Mouse (Mus musculus): ENCODE measurements around the gene Lhx5. TPM values are rescaled to one million over a fixed set of nuclear protein-coding genes. Genes with fewer than 3 reads are reported as not detected.

Gene Lhx5
- polyA plus RNA-seq, 1 experiment from 2014 or later: not detected

DNA sequence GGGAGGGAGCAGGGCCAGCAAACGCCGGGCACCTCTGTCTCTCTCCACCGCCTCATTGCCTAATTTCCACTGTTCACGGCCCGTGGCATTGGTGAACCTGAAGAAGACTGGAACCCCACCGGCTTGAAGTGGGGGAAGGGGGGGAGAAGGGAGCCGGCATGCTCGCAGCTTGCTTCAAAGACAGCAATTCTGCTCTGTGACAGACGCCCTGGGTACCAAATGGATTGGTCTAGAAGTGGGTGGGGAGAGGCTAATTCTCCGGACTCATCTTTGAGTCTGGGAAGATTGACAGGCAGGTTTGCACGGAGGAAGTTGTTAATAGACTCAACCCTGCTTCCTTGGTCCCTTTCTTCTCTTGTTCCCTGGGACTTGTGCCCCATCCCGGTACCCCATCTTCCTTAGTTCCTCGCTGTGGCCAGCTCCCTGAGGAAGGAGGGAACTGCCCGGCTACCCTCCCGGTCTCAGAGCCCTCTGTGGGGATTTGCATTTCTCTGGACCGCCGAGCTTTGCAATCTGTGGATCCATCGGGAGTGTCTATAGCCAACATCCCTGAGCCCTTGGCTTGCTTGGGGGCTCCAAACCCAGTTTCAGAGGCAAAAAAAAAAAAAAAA, 5.5 kb downstream of the Lhx5 start:
- under 1% methylated on average over 18 of the region's 18 CpGs for WGBS (ENCODE audit: insufficient replicate concordance)
- no peak for ATAC-seq (ENCODE audit: low read depth)
- peaks cover 90% of the 10 kb centered on the region for H3K27me3 ChIP-seq (ENCODE audit: control insufficient read depth, insufficient read depth, low read depth, low read length)

DNA sequence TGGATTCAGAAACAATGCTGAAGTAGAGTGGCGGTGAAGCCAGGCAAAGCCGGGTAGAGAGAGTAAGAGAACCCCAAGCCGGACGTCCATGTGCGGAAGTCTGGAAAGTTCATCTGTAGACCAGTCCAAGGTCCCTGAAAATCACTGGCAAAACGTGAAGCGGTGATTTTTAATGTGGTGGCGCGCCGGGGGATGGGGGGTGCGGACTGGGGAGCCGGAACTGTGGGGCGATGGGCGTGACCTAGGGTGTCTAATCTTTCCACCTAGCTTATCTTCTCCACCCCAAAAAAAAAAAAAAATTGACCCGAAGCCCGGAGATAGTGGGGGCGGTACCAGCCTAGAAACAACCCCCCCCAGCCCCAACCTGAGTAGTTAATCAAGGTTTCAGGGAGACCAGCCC, 6.0 kb downstream of the Lhx5 start:
- 2% methylated on average over 17 of the region's 17 CpGs for WGBS (ENCODE audit: insufficient replicate concordance)
- Histone ChIP-seq H3K27ac (ENCODE audit: low read length) (no peak overlapping the region), H3K4me1 (ENCODE audit: control insufficient read depth, low read depth, low read length) (no peaks in the 10 kb centered on the region; the same call in 1 of the 2 replicates), H3K4me2 (ENCODE audit: low read depth, low read length) (no peak overlapping the region), H3K36me3 (ENCODE audit: control insufficient read depth, insufficient read depth) (no peaks in the 10 kb centered on the region), H3K27me3 (ENCODE audit: control insufficient read depth, insufficient read depth, low read depth, low read length) (peaks cover 85% of the 10 kb centered on the region), H3K9me3 (replicated peaks; ENCODE audit: control insufficient read depth, low read length) (no peaks in the 10 kb centered on the region), H3K4me3 (ENCODE audit: low read depth, low read length) (no peak overlapping the region), H3K9ac (ENCODE audit: low read depth, low read length) (no peak overlapping the region)
- no peak for ATAC-seq (ENCODE audit: low read depth)

More for the DNA sequence above, 5.5 kb downstream of the Lhx5 start:
- Histone ChIP-seq H3K9me3 (replicated peaks; ENCODE audit: control insufficient read depth, low read length) (no peaks in the 10 kb centered on the region), H3K36me3 (ENCODE audit: control insufficient read depth, insufficient read depth) (no peaks in the 10 kb centered on the region), H3K4me3 (ENCODE audit: low read depth, low read length) (no peak overlapping the region), H3K9ac (ENCODE audit: low read depth, low read length) (no peak overlapping the region), H3K4me2 (ENCODE audit: low read depth, low read length) (no peak overlapping the region), H3K27ac (ENCODE audit: low read length) (no peak overlapping the region), H3K4me1 (ENCODE audit: control insufficient read depth, low read depth, low read length) (no peaks in the 10 kb centered on the region; the same call in 1 of the 2 replicates)

DNA sequence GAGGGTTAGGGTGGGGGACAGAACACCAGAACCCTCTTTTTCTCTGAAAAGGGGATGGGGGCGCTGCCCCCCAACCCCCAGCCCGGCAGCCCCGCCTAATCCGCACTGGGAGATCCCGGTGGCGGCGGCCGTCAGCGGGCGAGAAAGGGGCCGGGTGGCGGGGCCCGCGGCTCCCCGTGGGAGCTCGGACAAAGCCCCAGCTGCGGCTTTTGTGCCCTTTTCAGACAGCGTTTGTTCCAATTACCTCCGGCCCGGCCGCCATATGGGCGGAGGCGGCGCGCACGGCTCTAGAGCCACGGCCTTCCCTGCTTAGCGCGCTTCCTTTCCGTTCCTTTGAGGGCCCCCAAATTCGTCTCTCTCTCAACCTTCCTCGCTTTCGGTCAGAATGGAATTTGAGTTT, 6.5 kb downstream of the Lhx5 start:
- under 1% methylated on average over 33 of the region's 33 CpGs for WGBS (ENCODE audit: insufficient replicate concordance)
- H3K27ac ChIP-seq (ENCODE audit: low read length): no peak overlapping the region
- H3K27me3 ChIP-seq (ENCODE audit: control insufficient read depth, insufficient read depth, low read depth, low read length): peaks cover 80% of the 10 kb centered on the region
- no peak for ATAC-seq (ENCODE audit: low read depth)
- H3K9me3 ChIP-seq (replicated peaks; ENCODE audit: control insufficient read depth, low read length): no peaks in the 10 kb centered on the region
- no peaks in the 10 kb centered on the region; the same call in 1 of the 2 replicates for H3K4me1 ChIP-seq (ENCODE audit: control insufficient read depth, low read depth, low read length)
- H3K9ac ChIP-seq (ENCODE audit: low read depth, low read length): no peak overlapping the region
- no peak overlapping the region for H3K4me3 ChIP-seq (ENCODE audit: low read depth, low read length)
- no peaks in the 10 kb centered on the region for H3K36me3 ChIP-seq (ENCODE audit: control insufficient read depth, insufficient read depth)
- no peak overlapping the region for H3K4me2 ChIP-seq (ENCODE audit: low read depth, low read length)

DNA sequence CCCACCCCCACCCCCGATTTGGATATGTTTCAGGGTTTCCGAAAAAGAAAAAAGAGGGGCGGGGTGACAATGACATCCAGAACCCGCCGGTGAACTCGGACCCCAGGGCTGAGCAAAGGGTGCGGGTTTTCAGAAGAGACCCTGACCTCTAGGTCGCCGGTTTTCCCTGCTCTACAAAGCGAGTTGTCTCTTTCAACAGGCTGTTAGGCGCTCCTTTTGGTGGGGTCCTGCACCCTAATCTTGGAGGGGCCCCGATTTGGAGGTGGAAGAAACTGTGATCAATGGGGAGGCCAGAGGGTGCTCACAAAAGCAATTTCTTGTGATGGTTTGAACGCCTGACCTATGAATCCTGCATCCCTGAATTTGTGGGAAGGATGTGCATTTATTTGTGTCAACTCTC, 7.0 kb downstream of the Lhx5 start:
- Histone ChIP-seq H3K36me3 (ENCODE audit: control insufficient read depth, insufficient read depth) (no peaks in the 10 kb centered on the region), H3K9ac (ENCODE audit: low read depth, low read length) (no peak overlapping the region), H3K27me3 (ENCODE audit: control insufficient read depth, insufficient read depth, low read depth, low read length) (peaks cover 78% of the 10 kb centered on the region), H3K9me3 (replicated peaks; ENCODE audit: control insufficient read depth, low read length) (no peaks in the 10 kb centered on the region), H3K27ac (ENCODE audit: low read length) (no peak overlapping the region), H3K4me2 (ENCODE audit: low read depth, low read length) (no peak overlapping the region), H3K4me1 (ENCODE audit: control insufficient read depth, low read depth, low read length) (no peaks in the 10 kb centered on the region; the same call in 1 of the 2 replicates), H3K4me3 (ENCODE audit: low read depth, low read length) (no peak overlapping the region)
- 2% methylated on average over 13 of the region's 13 CpGs for WGBS (ENCODE audit: insufficient replicate concordance)
- ATAC-seq (ENCODE audit: low read depth): no peak

DNA sequence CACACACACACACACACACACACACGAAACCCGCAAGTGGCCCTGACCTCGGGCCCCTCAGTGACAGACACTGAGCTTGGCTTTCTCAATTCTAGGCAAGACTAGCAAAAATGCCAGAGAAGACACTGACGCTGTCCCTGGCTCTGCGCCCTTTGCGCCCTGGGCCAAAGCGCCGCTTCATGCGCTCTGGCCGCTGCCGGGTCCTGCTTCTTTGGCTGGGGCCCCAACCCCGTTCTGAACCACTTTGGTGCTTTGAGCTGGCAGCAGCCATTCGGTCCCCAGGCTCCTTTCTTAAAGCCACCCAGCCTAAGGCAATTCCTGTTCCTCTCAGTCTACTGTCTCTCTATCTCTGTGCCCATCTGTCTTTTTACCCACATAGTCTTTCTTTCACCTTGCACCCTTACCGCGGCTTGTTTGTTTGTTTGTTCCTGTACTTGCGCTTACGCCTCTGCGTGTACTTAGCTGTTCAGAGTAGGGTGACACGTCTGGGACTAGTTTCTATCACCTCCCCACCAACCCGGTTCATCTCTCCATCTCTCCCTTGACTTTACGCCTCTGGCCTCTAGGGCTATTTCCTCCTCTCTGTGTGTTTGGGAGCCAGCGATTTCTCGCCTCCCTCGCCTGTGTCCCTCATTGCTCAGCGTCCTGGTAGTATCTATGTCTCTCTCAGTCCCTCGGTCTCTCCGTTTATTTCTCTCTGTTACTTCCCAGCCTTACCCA, 7.7 kb downstream of the Lhx5 start:
- Histone ChIP-seq H3K27ac (ENCODE audit: low read length) (no peak overlapping the region), H3K4me2 (ENCODE audit: low read depth, low read length) (no peak overlapping the region), H3K36me3 (ENCODE audit: control insufficient read depth, insufficient read depth) (no peaks in the 10 kb centered on the region), H3K9ac (ENCODE audit: low read depth, low read length) (no peak overlapping the region), H3K4me1 (ENCODE audit: control insufficient read depth, low read depth, low read length) (no peaks in the 10 kb centered on the region; the same call in 1 of the 2 replicates), H3K27me3 (ENCODE audit: control insufficient read depth, insufficient read depth, low read depth, low read length) (peaks cover 71% of the 10 kb centered on the region), H3K4me3 (ENCODE audit: low read depth, low read length) (no peak overlapping the region), H3K9me3 (replicated peaks; ENCODE audit: control insufficient read depth, low read length) (no peaks in the 10 kb centered on the region)
- 2% methylated on average over 27 of the region's 27 CpGs for WGBS (ENCODE audit: insufficient replicate concordance)
- no peak for ATAC-seq (ENCODE audit: low read depth)

DNA sequence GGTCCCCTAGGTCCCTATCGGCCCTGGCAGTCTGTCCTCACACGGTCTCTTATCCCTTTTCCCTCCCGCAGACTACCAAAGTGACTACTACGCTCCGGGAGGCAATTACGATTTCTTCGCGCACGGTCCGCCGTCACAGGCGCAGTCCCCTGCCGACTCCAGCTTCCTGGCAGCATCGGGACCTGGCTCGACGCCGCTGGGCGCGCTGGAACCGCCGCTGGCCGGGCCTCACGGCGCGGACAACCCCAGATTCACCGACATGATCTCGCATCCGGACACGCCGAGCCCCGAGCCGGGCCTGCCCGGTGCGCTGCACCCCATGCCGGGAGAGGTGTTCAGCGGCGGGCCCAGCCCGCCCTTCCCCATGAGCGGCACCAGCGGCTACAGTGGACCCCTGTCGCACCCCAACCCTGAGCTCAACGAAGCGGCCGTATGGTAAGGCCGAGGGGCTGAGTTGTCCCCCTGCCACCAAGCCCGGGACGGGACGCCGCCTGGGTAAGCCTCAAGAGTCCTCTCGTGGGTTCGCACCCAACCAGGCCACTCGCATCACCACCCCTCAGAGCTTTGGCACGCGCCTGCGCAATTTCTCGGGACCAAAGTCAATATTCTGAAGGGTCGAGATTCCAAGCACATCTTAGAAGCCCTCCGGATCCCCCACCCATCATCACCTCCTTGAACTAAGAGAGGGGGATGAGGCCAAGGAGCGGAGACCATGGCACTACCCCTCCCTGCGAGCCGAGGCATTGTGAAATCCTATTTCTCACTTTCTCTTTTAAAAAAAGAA, 8.6 kb downstream of the Lhx5 start:
- H3K27me3 ChIP-seq (ENCODE audit: control insufficient read depth, insufficient read depth, low read depth, low read length): peaks cover 67% of the 10 kb centered on the region
- no peaks in the 10 kb centered on the region; the same call in 1 of the 2 replicates for H3K4me1 ChIP-seq (ENCODE audit: control insufficient read depth, low read depth, low read length)
- WGBS (ENCODE audit: insufficient replicate concordance): 2% methylated on average over 61 of the region's 61 CpGs
- no peak for ATAC-seq (ENCODE audit: low read depth)
- H3K4me2 ChIP-seq (ENCODE audit: low read depth, low read length): peak overlapping the region; percentile 27; the same call in 1 of the 2 replicates
- H3K4me3 ChIP-seq (ENCODE audit: low read depth, low read length): no peak overlapping the region
- H3K9me3 ChIP-seq (replicated peaks; ENCODE audit: control insufficient read depth, low read length): no peaks in the 10 kb centered on the region
- no peak overlapping the region for H3K9ac ChIP-seq (ENCODE audit: low read depth, low read length)
- no peak overlapping the region for H3K27ac ChIP-seq (ENCODE audit: low read length)
- H3K36me3 ChIP-seq (ENCODE audit: control insufficient read depth, insufficient read depth): no peaks in the 10 kb centered on the region

DNA sequence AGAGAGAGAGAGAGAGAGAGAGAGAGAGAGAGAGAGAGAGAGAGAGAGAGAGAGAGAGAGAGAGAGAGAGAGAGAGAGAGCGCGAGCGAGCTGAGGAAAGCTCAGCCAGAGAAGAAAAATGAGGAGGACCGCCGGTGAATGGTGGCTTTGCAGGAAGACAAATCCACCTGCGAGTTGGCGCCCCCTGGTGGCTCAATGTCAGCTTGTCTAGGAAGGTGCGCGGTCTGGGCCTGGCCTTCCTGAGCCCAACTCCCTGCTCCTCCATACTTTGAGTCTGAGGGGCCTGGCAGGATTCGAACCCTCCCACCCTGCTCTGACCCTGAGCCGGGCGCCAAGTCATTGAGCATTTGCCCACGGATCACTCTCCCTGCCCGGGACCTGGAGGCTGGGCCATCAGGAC, 9.2 kb downstream of the Lhx5 start:
- ATAC-seq (ENCODE audit: low read depth): no peak
- Histone ChIP-seq H3K4me1 (ENCODE audit: control insufficient read depth, low read depth, low read length) (no peaks in the 10 kb centered on the region; the same call in 1 of the 2 replicates), H3K27me3 (ENCODE audit: control insufficient read depth, insufficient read depth, low read depth, low read length) (peaks cover 65% of the 10 kb centered on the region), H3K27ac (ENCODE audit: low read length) (no peak overlapping the region), H3K9me3 (replicated peaks; ENCODE audit: control insufficient read depth, low read length) (no peaks in the 10 kb centered on the region), H3K9ac (ENCODE audit: low read depth, low read length) (no peak overlapping the region), H3K4me3 (ENCODE audit: low read depth, low read length) (no peak overlapping the region), H3K4me2 (ENCODE audit: low read depth, low read length) (peak overlapping the region; percentile 27; the same call in 1 of the 2 replicates), H3K36me3 (ENCODE audit: control insufficient read depth, insufficient read depth) (no peaks in the 10 kb centered on the region)
- 5% methylated on average over 14 of the region's 14 CpGs for WGBS (ENCODE audit: insufficient replicate concordance)

DNA sequence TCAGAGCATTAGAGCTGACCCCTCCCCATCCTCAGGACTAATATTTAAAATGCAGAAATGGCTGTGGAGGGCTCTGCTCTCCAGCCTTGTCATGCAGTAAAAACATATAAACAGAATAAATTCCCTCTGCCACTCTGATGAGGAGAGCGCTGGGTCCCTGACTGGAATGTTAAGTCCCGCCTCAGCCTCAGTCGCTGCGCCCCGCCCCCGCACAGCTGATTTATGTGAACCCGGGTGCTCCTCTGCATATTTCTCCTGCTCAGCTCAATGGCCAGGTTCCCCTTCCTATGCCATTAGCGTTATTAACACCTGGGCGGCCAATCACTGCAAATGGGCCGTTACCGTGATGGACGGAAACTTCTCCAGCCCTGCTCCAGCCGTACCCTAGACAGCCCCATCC, 15.8 kb downstream of the Lhx5 start:
- Histone ChIP-seq H3K4me1 (ENCODE audit: control insufficient read depth, low read depth, low read length) (no peaks in the 10 kb centered on the region), H3K27ac (ENCODE audit: low read length) (no peak overlapping the region), H3K9ac (ENCODE audit: low read depth, low read length) (no peak overlapping the region), H3K4me3 (ENCODE audit: low read depth, low read length) (no peak overlapping the region), H3K27me3 (ENCODE audit: control insufficient read depth, insufficient read depth, low read depth, low read length) (peaks cover 16% of the 10 kb centered on the region), H3K9me3 (replicated peaks; ENCODE audit: control insufficient read depth, low read length) (no peaks in the 10 kb centered on the region), H3K36me3 (ENCODE audit: control insufficient read depth, insufficient read depth) (no peaks in the 10 kb centered on the region), H3K4me2 (ENCODE audit: low read depth, low read length) (no peak overlapping the region)
- ATAC-seq (ENCODE audit: low read depth): no peak
- 32% methylated on average over 13 of the region's 13 CpGs for WGBS (ENCODE audit: insufficient replicate concordance)

Measured in liver, embryonic 16.5 days (tissue).